Mouse (Mus musculus): Measurements from ENCODE around the gene Fsd2.

- no peak for TF ChIP-seq CTCF (IDR thresholded peaks at IDR 0.05; ENCODE audit: low read depth)
- TF ChIP-seq EP300 (IDR thresholded peaks at IDR 0.05; ENCODE audit: low read depth), result no peak
Observed at GRCm38 (mm10) chr7:81498181-81498580, 68.6 kb downstream of the Fsd2 start, which contains the start of gene BC048679.
